Mouse (Mus musculus) spleen, embryonic (tissue): ENCODE measurements around the gene Olfr395.
"Not testable (repeated sequence)": the region's sequence is repeated elsewhere in the genome, so short reads cannot be mapped to it uniquely, and the experiment has no call there.

ENCODE experiments used
- CTCF ChIA-PET: fragments of 350-600 bp; sonication (Branson Sonifier 250); formaldehyde crosslinking; loops from one replicate; lab custom pipeline; 2022; lab: Charles Lee

The Olfr395 gene

DNA sequence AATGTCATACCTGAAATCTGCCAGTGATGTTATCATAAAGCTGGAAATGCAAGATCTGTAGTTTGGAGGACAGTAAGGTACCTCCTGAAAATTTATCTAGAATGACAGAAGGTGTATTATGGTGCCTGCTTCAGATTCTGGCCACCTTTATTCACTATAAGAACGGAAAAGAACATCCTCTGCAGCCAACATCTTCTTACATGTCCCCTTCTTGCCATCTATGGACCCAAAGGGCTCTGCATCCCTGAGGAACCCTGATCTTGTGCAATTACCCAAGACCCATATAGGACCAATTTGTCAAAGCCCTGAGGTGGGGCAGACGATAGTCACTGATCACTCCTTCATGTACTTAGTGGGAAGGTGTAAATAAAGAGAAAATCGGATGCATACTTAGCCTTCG is at the start of gene Olfr395:
TSS of gene Olfr395 (minus strand) at position 101 of the 400 bp plus-strand sequence.
- CTCF ChIA-PET: not testable (repeated sequence)

DNA sequence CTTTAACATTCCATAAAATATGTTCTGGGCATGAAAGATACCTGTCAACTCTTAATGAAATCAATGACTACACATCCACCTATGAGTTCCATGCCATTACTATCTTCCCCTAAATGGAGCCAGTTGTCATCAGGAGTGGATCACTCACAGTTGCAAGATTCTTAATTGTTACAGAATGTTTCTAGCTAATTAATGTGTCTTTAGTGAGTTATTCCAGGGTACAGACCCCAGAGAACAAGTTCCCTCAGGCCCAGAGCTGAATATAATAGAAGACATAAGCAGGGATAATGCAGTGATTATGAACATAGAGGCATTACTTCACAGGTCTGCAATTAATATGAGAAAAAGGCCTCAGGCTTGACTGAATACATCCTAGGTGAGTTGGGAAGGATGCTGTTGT is 27.3 kb upstream of the Olfr395 start, which contains the start of gene Olfr23:
TSS of gene Olfr23 (plus strand) at position 301 of the 400 bp plus-strand sequence.
- CTCF ChIA-PET: no interaction called here

DNA sequence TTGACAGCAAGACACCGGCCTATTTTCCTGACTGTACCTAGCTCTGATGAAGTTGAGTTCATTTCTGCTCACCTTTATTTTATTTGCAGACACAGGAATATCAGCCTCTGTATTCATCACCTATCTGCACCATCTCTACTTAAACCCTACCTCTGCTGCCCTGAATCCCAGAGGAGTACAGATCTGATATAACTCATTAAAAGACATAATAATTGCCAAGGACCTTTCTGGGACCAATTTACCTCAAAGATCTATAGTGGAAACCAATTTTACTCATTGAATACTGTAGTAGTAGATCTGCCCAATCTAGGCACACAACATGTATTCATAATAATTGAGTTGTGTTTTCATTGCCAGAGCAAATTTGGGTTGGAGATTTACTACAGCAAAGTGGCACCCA is 18.4 kb downstream of the Olfr395 start, which contains the start of gene Olfr394:
TSS of gene Olfr394 (minus strand) at position 101 of the 400 bp plus-strand sequence.
- CTCF ChIA-PET: no interaction called here
